Mouse (Mus musculus): Measurements from ENCODE around the gene Auts2.

- TF ChIP-seq CTCF (IDR thresholded peaks at IDR 0.05; ENCODE audit: extremely low read depth, insufficient read length, insufficient replicate concordance, low read depth, low read length) = no peak
- TF ChIP-seq POLR2A (IDR thresholded peaks at IDR 0.05; ENCODE audit: low read depth, low read length) = no peak
Observed at GRCm38 (mm10) chr5:132391831-132392763, 151.0 kb downstream of the Auts2 start.

Data from small intestine, adult 2 months (tissue).